Mouse (Mus musculus): ENCODE results near the gene Dnmbp.

GRCm38 (mm10) chr19:43957881-43958280, 17.9 kb upstream of the Dnmbp start:
- TF ChIP-seq CTCF (IDR thresholded peaks at IDR 0.05; ENCODE audit: low read depth, low read length) (no peak), GATA1 (IDR thresholded peaks at IDR 0.05; ENCODE audit: borderline replicate concordance, low read length) (no peak), POLR2AphosphoS5 (IDR thresholded peaks at IDR 0.05; ENCODE audit: insufficient replicate concordance, low read depth, low read length) (no peak), GATA2 (IDR thresholded peaks at IDR 0.05; ENCODE audit: borderline replicate concordance, low read depth, low read length) (no peak)

Measured in G1E (cell line).